Mouse (Mus musculus): ENCODE results near the gene Lsm12. TPM values are rescaled to one million over a fixed set of nuclear protein-coding genes. Genes with fewer than 3 reads are reported as not detected.
"Not testable (repeated sequence)": the region's sequence is repeated elsewhere in the genome, so short reads cannot be mapped to it uniquely, and the experiment has no call there.

Gene Lsm12
- polyA plus RNA-seq, 1 experiment from 2014 or later, result 79.9 TPM

DNA sequence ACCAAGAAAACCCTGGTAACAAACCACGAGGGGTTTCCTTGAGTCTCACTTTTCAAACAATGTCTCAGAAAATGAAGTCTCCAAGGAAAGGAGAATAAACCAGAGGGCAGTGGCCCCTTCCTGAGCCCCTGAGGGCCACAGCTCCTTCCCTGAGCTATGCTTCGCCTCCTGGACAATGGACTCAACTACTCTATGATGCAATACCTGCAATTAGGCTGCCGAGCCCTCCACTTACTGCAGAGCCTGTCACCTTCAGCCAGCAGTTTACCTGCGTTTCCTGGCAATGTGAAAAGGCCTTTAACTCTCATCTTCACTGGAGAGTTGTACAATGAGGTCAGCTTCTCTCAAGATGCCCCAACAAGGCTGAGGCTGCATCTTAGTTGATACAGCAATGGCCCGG, 16.4 kb downstream of the Lsm12 start:
- ATAC-seq, result peak; percentile 33; the same call in 1 of the 2 replicates

DNA sequence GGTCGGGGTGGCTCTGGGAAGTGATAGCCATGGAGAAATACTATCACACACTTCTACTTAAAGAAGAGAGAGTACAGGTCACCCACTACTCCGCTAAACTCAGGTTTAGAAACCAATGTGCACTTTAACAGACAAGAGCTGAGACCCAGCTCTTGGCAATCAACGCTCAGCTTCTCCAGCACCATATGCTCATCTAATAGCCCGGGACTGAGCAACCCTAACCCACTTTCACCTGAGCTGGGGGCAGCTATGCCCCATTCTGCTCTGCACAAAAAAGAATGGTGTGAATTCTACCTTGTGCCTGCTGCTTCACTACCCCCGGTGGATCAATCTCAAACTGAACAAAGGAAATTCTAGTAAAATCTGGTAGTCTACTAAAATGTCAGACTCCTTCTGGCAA, 17.6 kb downstream of the Lsm12 start:
- Histone ChIP-seq H3K4me3 (ENCODE audit: low read depth, low read length) (no peak overlapping the region), H3K9me3 (ENCODE audit: low read length) (no peaks in the 10 kb centered on the region), H3K9ac (replicated peaks; ENCODE audit: low read depth) (no peak overlapping the region), H3K36me3 (ENCODE audit: insufficient read depth, low read length) (peaks cover 16% of the 10 kb centered on the region; the same call in 1 of the 2 replicates), H3K4me2 (replicated peaks; ENCODE audit: low read depth, low read length) (no peak overlapping the region), H3K27ac (ENCODE audit: low read length) (no peak overlapping the region), H3K4me1 (ENCODE audit: insufficient read depth, low read depth, low read length) (no peaks in the 10 kb centered on the region), H3K27me3 (replicated peaks; ENCODE audit: insufficient read depth, low read length) (no peaks in the 10 kb centered on the region)
- no peak for ATAC-seq
- WGBS, result 87% methylated on average over 5 of the region's 5 CpGs
- no peak for TF ChIP-seq CTCF (IDR thresholded peaks at IDR 0.05)
- TF ChIP-seq EP300 (IDR thresholded peaks at IDR 0.05), result no peak
- DNase-seq (ENCODE audit: low spot score), result no peak

More for the DNA sequence above, 16.4 kb downstream of the Lsm12 start:
- Histone ChIP-seq H3K4me3 (ENCODE audit: low read depth, low read length) (no peak overlapping the region), H3K9me3 (ENCODE audit: low read length) (no peaks in the 10 kb centered on the region), H3K27ac (ENCODE audit: low read length) (no peak overlapping the region; the same call in 1 of the 2 replicates), H3K27me3 (replicated peaks; ENCODE audit: insufficient read depth, low read length) (no peaks in the 10 kb centered on the region), H3K36me3 (ENCODE audit: insufficient read depth, low read length) (peaks cover 9% of the 10 kb centered on the region; the same call in 1 of the 2 replicates), H3K9ac (replicated peaks; ENCODE audit: low read depth) (no peak overlapping the region), H3K4me2 (replicated peaks; ENCODE audit: low read depth, low read length) (no peak overlapping the region), H3K4me1 (ENCODE audit: insufficient read depth, low read depth, low read length) (no peaks in the 10 kb centered on the region)
- DNase-seq (ENCODE audit: low spot score), result peak; percentile 36
- TF ChIP-seq EP300 (IDR thresholded peaks at IDR 0.05), result no peak
- TF ChIP-seq CTCF (IDR thresholded peaks at IDR 0.05), result no peak
- WGBS, result 66% methylated on average over 5 of the region's 5 CpGs

- DNase-seq (ENCODE audit: low spot score), result no peak
- Histone ChIP-seq H3K4me3 (ENCODE audit: low read depth, low read length) (no peak overlapping the region), H3K9me3 (ENCODE audit: low read length) (no peaks in the 10 kb centered on the region), H3K27me3 (replicated peaks; ENCODE audit: insufficient read depth, low read length) (no peaks in the 10 kb centered on the region), H3K36me3 (ENCODE audit: insufficient read depth, low read length) (peaks cover 16% of the 10 kb centered on the region; the same call in 1 of the 2 replicates), H3K27ac (ENCODE audit: low read length) (no peak overlapping the region), H3K4me2 (replicated peaks; ENCODE audit: low read depth, low read length) (no peak overlapping the region), H3K4me1 (ENCODE audit: insufficient read depth, low read depth, low read length) (no peaks in the 10 kb centered on the region), H3K9ac (replicated peaks; ENCODE audit: low read depth) (no peak overlapping the region)
- no peak for TF ChIP-seq CTCF (IDR thresholded peaks at IDR 0.05)
- TF ChIP-seq EP300 (IDR thresholded peaks at IDR 0.05), result no peak
- WGBS, result 59% methylated on average over 6 of the region's 6 CpGs
- no peak for ATAC-seq
Measured at GRCm38 (mm10) chr11:102165971-102166722, 18.9 kb downstream of the Lsm12 start.

GRCm38 (mm10) chr11:102159781-102160180, 25.3 kb downstream of the Lsm12 start:
- Histone ChIP-seq H3K4me1 (ENCODE audit: insufficient read depth, low read depth, low read length) (0 out of 2 replicates have a peak, but pooled peaks cover 5% of the 10 kb centered on the region), H3K4me3 (ENCODE audit: low read depth, low read length) (no peak overlapping the region), H3K27ac (ENCODE audit: low read length) (no peak overlapping the region), H3K27me3 (replicated peaks; ENCODE audit: insufficient read depth, low read length) (no peaks in the 10 kb centered on the region), H3K9ac (replicated peaks; ENCODE audit: low read depth) (no peak overlapping the region), H3K36me3 (ENCODE audit: insufficient read depth, low read length) (peaks cover 6% of the 10 kb centered on the region; the same call in 1 of the 2 replicates), H3K9me3 (ENCODE audit: low read length) (no peaks in the 10 kb centered on the region), H3K4me2 (replicated peaks; ENCODE audit: low read depth, low read length) (no peak overlapping the region)
- no peak for DNase-seq (ENCODE audit: low spot score)
- ATAC-seq, result no peak
- 69% methylated on average over 5 of the region's 5 CpGs for WGBS
- TF ChIP-seq EP300 (IDR thresholded peaks at IDR 0.05) (no peak), CTCF (IDR thresholded peaks at IDR 0.05) (no peak)

GRCm38 (mm10) chr11:102158024-102158423, 27.1 kb downstream of the Lsm12 start:
- ATAC-seq; H3K27me3 ChIP-seq (replicated peaks; ENCODE audit: insufficient read depth, low read length); H3K9ac ChIP-seq (replicated peaks; ENCODE audit: low read depth); H3K36me3 ChIP-seq (ENCODE audit: insufficient read depth, low read length); DNase-seq (ENCODE audit: low spot score); H3K27ac ChIP-seq (ENCODE audit: low read length); H3K4me2 ChIP-seq (replicated peaks; ENCODE audit: low read depth, low read length); H3K9me3 ChIP-seq (ENCODE audit: low read length); H3K4me3 ChIP-seq (ENCODE audit: low read depth, low read length); H3K4me1 ChIP-seq (ENCODE audit: insufficient read depth, low read depth, low read length): not testable (repeated sequence)
- WGBS, result 75% methylated on average over 2 of the region's 2 CpGs

DNA sequence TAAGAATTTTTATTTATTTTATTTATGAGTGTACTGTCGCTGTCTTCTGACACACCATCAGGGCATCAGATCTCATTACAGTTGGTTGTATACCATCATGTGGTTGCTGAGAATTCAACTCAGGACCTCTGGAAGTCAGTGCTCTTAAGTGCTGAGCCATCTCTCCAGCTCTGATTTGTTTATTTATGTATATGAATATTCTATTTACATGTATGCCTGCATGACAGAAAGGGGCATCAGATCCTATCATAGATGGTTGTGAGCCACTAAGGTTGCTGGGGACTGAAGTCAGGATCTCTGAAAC, 28.4 kb downstream of the Lsm12 start:
- Histone ChIP-seq H3K4me3 (ENCODE audit: low read depth, low read length) (no peak overlapping the region), H3K9ac (replicated peaks; ENCODE audit: low read depth) (no peak overlapping the region), H3K4me1 (ENCODE audit: insufficient read depth, low read depth, low read length) (0 out of 2 replicates have a peak, but pooled peaks cover 5% of the 10 kb centered on the region), H3K9me3 (ENCODE audit: low read length) (no peaks in the 10 kb centered on the region), H3K4me2 (replicated peaks; ENCODE audit: low read depth, low read length) (no peak overlapping the region), H3K27me3 (replicated peaks; ENCODE audit: insufficient read depth, low read length) (no peaks in the 10 kb centered on the region), H3K36me3 (ENCODE audit: insufficient read depth, low read length) (no peaks in the 10 kb centered on the region), H3K27ac (ENCODE audit: low read length) (no peak overlapping the region)
- TF ChIP-seq EP300 (IDR thresholded peaks at IDR 0.05), result no peak
- no peak for TF ChIP-seq CTCF (IDR thresholded peaks at IDR 0.05)
- DNase-seq (ENCODE audit: low spot score) (no peak), ATAC-seq (no peak)
- 5% methylated on average over 1 of the region's 1 CpGs for WGBS

Data from lung, postnatal 0 days (tissue).